Mouse (Mus musculus): Measurements from ENCODE around the gene Snrnp35.
"Not testable (repeated sequence)": the region's sequence is repeated elsewhere in the genome, so short reads cannot be mapped to it uniquely, and the experiment has no call there.

Snrnp35 gene

DNA sequence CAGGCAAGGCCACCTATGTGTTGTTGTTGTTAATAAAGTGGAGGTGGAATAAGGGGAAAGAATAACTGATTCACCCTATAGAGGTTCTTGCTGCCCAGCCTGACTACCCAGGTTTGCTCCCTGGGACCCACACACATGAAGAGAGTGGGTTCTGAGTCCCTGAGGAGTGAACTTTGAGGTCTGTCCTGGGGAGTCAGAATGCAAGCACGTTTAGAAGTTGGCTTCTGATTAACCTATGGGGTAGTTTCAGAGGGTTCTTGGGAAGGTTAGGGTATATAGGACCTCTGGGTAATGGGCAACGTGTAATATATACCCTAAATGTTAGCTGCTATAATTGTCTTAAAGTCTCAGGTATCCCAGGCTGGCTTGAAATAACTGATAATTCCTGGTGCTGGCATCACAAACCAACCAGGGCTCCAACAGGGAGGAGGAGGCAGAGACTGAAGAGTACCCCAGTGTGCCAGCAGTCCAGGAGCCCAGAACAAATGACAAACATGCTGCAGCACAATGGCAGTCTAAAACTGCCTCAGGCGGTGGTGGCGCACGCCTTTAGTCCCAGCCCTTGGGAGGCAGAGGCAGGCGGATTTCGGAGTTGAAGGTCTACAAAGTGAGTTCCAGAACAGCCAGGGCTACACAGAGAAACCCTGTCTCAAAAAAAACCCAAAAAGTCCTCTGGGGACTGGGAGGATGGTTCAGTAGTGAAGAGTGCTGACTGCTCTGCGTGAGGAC lies 20.5 kb upstream of the Snrnp35 start:
- no peak for DNase-seq (ENCODE audit: low spot score in 2 of 2)

DNA sequence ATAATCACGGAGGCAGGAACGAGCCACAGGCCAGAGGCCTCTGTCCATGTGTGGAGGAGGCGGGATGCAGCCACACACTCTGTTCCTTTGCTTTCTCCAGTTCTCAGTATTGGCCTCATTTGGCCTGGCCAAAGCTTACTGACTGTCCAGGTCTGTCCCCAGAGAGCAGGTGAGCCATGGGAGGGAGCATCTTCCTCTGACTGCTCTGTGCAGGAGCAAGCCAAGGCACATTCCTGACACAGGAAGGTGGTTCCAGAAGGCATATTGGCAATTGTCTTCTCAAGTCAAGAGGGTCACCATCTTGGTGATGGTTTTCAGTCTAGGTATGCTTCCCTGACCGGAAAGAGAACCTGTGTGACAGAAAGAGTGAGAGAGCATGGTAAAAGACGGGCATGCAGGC lies 19.5 kb upstream of the Snrnp35 start:
- no peak for DNase-seq (ENCODE audit: low spot score in 2 of 2)

DNA sequence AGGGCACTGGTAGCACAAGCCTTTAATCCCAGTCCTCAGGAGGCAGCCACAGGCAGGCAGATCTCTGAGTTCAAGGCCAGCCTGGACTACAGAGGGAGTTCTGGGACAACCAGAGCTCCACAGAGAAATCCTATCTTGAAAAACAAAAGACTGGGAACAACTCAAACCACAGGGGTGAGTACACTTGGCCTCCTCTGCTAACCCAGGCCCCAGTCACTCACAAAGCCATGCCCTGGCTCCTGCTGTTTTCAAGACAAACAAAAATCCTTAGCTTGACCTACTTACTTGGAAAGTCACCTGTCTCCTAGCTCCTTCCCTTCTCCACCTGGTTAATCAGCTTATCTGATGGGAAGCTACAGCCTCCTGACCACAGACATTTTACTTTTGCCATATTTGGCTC lies 18.0 kb upstream of the Snrnp35 start:
- no peak for DNase-seq (ENCODE audit: low spot score in 2 of 2)

DNA sequence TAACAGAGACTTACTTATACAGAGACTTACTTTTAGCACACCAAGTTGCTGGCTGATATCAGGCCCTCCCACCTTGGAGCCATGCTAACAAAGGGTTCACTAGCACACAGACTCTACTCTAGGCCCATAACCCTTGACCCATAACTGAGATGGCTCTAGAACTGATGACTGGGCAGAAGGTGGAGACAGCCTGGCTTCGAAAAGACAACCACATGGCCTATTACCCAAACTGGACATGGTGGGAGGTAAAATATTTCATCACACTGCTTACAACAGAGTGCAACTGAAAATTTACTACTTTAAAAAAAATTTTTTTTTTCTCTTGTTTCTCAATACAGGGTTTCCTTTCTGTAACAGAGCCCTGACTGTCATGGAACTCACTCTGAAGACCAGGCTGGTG lies 15.2 kb upstream of the Snrnp35 start:
- no peak for DNase-seq (ENCODE audit: low spot score in 2 of 2)

DNA sequence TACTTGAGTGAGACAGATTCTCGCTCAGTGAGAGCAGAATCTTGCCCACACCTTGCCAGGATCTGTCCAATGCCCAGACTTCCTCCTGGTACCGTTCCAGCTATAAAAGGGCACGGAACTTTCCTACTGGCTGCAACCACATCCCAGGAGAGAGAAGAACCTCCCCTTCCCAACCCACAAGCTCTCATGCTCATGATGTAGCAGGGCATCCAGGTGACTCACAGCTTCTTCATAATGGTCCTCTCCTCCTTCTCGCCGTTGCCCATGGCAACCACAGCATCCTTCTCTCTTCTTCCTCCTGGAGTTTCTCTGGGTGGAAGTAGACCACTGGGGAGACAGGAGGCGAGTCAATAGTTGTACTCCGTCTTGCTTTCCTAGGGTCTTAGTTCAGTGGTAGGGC lies 14.6 kb upstream of the Snrnp35 start:
- DNase-seq (ENCODE audit: low spot score in 2 of 2): no peak

DNA sequence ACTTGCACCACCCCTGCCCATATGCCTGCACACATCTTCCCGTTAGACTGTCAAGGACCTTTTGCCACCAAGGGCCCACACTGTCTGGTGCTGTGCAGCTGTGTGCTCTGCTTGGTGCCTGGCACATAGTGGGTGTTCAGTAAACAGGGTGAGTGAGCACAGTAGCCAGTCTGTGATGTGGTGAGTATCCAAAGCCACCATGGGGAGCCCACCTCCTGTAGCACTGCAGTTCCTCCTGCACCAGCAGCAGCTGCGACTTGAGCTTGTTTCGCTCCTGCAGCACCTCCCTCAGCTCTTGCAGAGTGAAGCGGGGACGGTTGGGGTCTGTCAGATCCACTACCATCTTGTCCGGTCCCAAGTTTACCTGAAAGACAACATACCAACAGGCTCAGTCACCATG lies 13.4 kb upstream of the Snrnp35 start:
- no peak for DNase-seq (ENCODE audit: low spot score in 2 of 2)

DNA sequence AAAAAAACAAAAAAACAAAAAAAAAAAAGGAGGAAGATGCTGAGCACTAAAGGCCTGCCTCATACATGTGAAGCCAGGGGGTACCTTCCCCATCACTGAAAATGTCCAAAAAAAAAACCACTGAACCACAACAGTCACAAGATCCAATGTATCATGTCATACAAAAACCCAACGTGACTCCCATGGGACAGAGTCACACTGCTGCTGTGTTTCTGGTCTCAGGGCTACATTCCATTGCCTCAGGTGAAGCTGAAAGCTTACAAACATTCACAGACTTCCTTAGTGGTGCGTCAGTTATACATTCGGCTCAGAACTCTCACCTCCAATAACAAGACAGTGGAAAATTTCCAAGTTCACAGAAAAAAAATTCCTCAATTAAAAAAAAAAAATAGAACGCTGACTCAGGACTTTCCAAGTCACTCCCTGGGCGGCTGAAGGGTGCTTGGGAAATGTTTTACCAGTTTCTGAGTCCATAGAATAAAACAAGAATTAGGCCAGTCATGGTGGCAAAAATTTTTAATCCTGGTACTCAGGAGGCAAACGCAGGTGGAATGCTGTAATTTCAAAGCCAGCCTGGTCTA lies 12.3 kb upstream of the Snrnp35 start:
- DNase-seq (ENCODE audit: low spot score in 2 of 2): no peak

DNA sequence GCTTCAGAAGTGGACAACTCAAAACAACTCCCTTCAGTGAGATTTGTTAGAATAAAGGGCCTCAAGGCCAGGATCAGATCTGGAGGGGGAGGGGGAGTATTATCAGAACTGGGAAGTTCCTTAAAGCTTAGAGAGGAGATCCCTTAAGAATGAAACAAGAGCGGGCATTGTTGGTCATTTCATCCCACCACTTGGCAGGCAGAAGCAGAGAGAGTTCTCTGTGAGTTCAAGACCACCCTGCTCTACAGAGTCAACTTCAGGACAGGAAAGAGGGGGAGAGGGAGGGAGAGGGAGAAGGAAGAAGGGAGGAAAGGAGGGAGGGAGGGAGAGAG lies 4.1 kb upstream of the Snrnp35 start:
- DNase-seq (ENCODE audit: low spot score in 2 of 2): no peak

DNA sequence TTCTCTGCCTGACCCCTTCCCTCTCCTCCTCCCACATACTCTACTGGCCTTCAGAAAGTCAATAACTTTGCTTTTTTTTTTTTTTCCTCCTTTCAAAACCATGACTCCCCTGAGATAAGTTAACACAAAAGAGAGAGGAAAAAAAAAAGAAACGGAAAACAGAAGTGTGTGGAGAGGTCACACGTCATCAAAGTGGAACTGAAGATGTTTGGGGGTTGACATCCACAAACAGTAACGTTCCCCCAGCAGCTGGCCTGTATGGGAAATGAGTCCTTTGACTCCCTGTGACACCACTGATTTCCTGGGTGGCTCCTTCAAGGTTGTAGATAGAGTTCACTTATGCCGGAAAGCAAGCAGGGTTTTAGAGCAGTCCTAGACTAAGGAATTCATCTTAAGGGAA lies 2.8 kb upstream of the Snrnp35 start:
- no peak for DNase-seq (ENCODE audit: low spot score in 2 of 2)

DNA sequence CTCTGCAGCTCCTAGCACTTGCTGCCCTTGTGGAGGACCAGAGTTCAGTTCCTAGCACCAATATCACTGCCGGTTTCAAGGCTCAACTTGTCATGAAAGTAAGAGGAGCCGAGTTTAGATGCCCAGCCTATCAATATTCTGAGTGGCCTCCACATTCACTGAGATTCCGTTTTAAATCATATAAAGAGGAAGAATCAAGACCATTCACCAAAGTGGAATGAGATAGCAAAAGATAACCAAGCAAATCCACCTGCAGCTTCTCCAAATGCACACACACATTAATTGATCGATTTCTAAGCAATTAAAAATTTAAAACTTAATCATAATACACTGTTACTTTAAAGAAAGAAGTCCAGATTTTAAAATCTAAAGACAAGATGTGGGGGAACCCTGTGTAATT lies 1.2 kb upstream of the Snrnp35 start:
- no peak for DNase-seq (ENCODE audit: low spot score in 2 of 2)

DNA sequence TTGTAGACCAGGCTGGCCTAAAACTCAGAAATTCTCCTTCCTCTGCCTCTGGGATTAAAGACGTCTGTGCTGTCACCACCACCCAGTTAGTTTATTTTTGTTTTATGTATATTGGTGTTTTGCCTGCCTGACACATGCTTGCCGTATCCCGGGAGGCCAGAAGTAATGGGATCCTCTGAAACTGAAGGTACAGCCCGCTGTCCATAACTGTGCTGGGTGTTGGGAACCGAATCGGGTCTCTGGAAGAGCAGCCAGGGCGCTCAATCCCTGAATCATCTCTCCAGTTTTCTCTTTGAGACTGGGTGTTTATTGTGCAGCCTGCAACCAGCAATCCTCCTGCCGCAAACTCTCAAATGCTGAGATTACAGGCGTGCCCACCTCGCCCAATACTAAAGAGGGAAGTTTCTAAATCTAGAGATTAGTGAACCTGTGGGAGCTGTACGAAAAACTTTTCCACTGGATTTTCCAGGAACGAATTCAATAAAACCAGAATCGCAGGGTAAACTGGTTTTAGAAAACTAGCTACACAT lies 433 bp upstream of the Snrnp35 start:
- DNase-seq (ENCODE audit: low spot score in 2 of 2): peak; percentile 36 to 48

DNA sequence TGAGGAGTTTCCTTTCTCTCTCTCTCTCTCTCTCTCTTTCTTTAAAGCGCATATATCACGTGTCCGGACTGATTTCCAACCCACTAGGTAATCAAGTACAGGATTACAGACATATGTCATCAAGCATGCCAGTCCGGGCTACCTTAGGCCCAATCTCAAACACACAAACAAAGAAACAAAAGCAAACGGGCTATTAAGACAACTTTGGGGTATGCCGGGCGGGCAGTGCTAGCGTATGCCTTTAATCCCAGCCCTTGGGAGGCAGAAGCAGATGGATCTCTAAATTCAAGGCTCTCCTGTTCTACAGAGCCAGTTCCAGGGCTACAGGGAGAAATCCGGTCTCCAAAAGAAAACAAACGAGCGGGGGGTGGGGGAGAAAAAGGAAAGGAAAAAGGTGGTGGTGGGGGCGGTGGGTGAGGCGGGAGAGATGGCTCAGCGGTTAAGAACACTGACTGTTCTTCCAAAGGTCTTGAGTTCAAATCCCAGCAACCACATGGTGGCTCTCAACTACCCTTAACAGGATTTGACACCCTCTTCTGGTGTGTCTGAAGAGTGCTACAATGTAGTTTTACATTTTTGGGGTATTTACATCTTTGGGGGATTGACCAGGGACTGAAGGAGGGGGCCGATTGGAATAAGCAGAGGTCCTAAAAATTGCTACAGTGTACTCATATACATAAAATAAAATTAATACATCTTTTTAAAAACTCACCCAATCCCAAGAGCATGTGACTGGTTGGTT lies 892 bp downstream of the Snrnp35 start:
- DNase-seq (ENCODE audit: low spot score in 2 of 2): no peak

DNA sequence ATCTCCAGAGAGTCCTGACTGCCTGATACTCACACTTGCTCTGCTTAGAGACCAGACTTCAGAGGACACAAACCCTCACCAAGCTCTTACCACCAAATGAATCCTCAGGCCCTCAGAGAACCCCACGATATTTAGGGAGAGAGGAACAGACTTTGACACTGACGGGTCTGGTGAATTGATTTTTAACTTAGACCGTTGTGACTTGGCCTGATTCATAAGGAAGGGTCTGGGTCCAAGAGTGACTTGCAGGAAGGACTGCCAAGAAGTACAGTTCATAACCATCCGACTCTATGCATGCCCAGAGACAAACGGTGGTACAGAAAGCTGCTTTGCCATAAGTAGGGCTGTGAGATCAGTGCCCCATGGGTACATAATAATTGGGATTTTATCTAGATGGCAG lies 2.7 kb downstream of the Snrnp35 start:
- no peak for DNase-seq (ENCODE audit: low spot score in 2 of 2)

DNA sequence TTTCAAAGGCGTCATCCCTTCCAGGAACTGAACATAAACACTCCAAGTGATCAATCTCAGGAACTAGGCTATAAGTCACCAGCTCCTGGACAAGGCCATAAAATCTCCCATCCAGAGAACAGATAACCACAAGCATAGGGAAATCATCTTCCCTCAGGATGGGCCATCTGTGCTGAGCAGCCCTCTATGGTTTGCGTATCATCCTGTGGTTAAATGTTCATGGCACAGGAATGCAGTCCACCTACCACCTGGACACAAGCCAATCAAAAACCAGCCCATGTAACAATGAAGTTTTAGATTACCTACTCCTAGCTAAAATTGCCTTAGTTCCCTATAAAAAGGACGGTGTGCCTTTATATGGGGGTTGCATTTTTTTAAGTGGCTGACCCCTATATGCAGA lies 6.0 kb downstream of the Snrnp35 start:
- DNase-seq (ENCODE audit: low spot score in 2 of 2): no peak

DNA sequence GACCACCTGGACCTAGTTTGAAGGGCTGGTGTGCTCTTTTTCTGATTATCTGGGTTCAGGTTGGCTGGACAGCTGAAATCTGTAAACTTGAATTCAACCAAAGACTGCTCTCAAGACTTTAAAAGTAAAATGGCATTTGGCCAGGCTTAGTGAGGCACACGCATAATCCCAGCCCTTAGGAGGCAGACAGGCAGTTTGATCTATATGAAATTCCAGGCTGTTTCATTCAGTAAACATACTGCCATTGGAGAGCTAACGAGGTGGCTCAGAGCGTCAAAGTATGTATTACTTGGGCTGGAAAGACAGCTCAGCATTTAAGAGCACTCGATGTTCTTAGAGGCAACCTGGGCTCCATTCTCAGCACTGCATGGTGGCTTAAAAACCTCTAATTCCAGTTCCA lies 8.8 kb downstream of the Snrnp35 start:
- DNase-seq (ENCODE audit: low spot score in 2 of 2): no peak

DNA sequence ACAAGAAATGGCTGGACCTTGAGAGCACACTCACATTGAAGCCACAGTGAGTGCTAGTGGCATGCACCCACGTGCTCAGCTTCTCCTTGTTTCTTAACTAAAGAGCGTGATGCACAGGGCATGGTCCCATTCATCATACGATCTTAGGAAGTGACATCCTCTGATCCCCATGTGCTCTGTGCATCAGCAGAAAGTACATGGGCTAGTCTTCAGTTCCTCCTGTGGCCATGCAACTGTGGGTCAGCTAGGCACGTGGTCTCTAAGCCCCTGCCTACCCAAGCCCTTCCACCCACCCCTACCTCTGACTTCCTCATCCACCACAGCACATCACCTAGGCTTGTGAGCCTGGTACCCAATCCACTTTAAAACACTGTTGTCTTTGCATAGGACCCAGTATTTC lies 9.7 kb downstream of the Snrnp35 start:
- no peak for DNase-seq (ENCODE audit: low spot score in 2 of 2)

DNA sequence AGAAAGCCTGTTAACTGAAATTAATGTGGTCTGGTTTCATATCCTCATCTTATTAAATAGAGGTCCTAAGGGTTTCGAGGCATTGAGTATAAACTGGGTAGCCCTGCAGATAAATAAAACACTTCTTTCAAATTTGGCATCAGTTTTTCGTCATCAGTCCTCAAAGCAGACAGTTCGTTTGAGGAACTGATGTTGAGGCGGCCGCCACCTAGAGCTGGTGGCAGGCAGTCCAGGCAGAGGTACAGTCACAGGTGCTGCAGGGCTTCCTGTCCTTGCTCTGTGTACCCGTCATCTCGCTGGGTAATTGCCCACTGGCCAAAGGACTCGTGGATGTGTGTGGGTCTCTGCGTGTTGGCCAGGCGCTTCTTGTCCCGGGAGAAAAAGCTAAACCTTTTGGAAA lies 10.5 kb downstream of the Snrnp35 start:
- DNase-seq (ENCODE audit: low spot score in 2 of 2): no peak

DNA sequence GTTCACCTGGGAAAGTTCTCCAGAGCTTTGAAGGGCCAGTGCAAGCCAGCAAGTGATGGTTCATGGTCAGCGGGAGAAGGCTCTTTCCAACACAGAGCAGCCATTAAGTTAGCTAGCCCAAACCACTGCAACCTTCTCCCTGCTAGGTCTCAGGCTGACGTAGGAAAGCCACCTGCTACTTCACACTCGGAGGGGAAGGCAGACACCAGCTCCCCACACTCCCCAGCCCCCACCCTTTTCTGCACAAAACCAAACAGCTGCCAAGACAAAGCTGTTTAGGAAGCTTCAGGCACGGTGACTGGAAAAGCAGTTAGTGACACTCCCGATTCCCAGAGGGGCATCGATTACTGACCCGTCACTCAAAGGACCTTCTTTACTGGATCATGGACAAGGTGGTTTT lies 12.6 kb downstream of the Snrnp35 start:
- DNase-seq (ENCODE audit: low spot score in 2 of 2): no peak

DNA sequence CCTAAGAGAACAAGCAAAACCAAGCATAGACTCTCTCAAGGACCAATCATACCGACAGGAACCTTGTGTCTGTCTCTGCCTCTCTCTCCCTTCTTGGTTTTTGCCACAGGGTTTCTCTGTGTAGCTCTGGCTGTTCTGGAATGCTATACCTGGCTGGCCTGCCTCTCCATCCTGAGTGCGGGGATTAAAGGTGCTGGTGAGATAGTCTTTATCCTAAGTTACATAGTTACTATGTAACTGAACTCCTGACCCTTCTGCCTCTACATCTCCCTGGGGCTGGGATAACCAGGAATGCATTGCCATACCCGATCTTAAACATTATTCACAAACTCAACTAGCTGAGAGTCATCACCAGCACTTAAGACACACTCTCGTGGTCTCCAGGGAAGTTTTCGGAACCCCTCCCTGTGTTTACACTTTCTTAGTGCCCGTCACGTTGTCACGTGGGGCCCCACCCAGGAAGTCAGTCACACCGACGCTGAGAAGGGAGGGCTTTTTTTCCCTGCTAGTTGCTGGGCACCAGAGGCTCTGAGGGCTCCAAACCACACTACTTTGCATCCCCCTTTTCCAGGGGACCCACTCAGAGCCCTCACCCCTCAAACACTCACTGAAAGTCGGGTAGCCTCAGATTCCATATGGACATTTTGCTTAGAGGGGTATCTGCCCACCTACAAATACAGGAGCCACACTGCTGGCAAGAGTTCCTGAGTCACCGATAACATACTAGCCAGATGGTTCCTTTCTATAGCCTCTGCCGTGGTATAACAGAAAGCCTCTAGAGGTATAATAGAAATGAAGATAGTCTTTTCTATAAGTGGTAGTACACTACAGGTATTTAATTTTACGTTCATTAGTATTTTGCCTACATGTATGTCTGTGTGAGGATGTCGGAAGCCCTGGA lies 13.9 kb downstream of the Snrnp35 start:
- DNase-seq (ENCODE audit: low spot score in 2 of 2): no peak

DNA sequence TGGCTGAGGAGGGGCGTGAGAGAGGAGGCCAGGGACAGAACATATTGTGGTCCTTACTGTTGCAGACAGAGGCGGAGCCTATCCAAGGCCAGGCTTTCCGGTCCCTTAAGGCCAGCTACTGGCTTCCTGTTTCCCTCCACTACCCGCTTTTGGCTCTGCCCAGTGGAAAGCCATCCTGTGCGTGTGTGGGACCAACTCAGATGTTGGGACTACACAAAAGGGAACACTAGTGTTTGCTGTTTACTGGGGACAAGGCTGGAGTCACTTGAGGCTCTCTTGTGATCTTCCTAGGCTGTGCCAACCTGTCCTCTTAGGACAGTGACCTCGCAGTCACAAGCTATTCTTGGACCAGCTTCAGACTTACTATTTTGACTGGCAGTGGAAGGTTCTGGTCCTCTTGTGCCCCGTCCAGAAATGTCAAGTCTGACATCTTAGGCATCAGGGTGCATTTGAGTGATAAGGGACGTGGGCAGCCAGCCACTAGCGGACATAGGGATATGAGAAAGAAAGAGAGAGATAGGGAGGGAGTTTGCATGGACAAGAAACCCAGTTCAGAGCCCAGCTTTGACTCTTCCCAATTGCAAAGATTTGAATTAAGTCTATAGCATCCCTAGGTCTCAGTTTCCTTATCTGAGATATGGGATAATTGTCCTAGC lies 15.4 kb downstream of the Snrnp35 start:
- no peak for DNase-seq (ENCODE audit: low spot score in 2 of 2)

DNA sequence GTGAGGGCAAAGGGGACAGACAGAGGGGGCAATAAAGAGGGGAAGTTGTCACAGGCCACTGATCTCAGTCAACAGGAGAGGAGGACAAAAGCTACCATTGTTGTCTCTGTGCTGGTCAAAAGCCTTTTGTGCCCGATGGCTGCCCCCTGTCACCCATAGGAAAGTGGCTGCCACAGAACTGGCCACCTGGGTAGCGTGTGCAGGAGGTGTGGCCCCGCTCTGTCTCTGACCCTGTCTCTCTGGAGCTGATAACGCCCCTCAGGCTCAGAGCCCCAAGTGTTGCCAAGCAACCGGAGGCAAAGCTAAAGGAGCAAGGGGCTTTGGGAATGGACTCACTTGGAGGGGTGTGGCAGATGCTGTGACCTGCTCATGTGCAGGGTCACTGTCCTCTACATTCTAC lies 16.1 kb downstream of the Snrnp35 start:
- DNase-seq (ENCODE audit: low spot score in 2 of 2): no peak

DNA sequence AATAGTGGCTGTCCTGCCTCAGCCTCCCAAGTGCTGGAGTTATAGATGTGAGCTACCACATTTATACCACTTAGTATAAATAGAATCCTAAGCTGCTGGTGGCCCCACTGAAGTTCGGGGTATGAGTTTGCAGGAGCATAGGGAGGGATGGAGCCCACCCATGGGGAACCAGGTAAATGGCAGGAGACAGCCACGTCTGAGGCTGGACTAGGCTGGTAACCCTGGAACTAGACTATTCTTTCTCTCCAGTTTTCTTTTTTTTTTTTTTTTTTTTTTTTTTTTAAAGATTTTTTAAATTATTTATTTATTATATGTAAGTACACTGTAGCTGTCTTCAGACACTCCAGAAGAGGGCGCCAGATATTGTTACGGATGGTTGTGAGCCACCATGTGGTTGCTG lies 17.1 kb downstream of the Snrnp35 start:
- DNase-seq (ENCODE audit: low spot score in 2 of 2): not testable (repeated sequence)

All from frontal cortex, postnatal 36 days (tissue).